Mouse (Mus musculus): Measurements from ENCODE around the gene Shc2. TPM values are rescaled to one million over a fixed set of nuclear protein-coding genes. Genes with fewer than 3 reads are reported as not detected.
A peak's percentile ranks its signal among the peaks of the same experiment; 100 is the strongest.

The Shc2 gene
- polyA plus RNA-seq, 1 experiment from 2014 or later, result 16.7 TPM

GRCm38 (mm10) chr10:79668771-79669575 lies 31.3 kb upstream of the Shc2 start, which contains the start of gene Tpgs1:
Gene Tpgs1, plus strand, starts transcription at chr10:79669369.
- WGBS, result under 1% methylated on average over 45 of the region's 45 CpGs
- Histone ChIP-seq H3K9me3 (ENCODE audit: control insufficient read depth, low read length) (no peaks in the 10 kb centered on the region), H3K27me3 (ENCODE audit: control insufficient read depth, insufficient read depth, low read length) (no peaks in the 10 kb centered on the region)

GRCm38 (mm10) chr10:79668076-79668475 lies 30.4 kb upstream of the Shc2 start:
- peaks cover 17% of the 10 kb centered on the region for H3K4me1 ChIP-seq (ENCODE audit: control insufficient read depth, insufficient read depth, low read length)
- H3K9me3 ChIP-seq (ENCODE audit: control insufficient read depth, low read length), result no peaks in the 10 kb centered on the region
- 86% methylated on average over 5 of the region's 5 CpGs for WGBS
- no peaks in the 10 kb centered on the region for H3K36me3 ChIP-seq (ENCODE audit: control insufficient read depth, insufficient read depth, low read length)
- 0 out of 2 replicates have a peak overlapping the region, but pooled peaks have one; percentile 5 for H3K9ac ChIP-seq (replicated peaks; ENCODE audit: low read depth, low read length)
- peak overlapping the region; percentile 97 for H3K27ac ChIP-seq (ENCODE audit: low read depth, low read length)
- no peaks in the 10 kb centered on the region for H3K27me3 ChIP-seq (ENCODE audit: control insufficient read depth, insufficient read depth, low read length)
- H3K4me2 ChIP-seq (ENCODE audit: low read depth, low read length), result peak overlapping the region; percentile 53
- no peak for ATAC-seq (ENCODE audit: low read depth)
- no peak overlapping the region; the same call in 1 of the 2 replicates for H3K4me3 ChIP-seq (ENCODE audit: low read depth, low read length)

More at GRCm38 (mm10) chr10:79668771-79669575, 31.3 kb upstream of the Shc2 start, which contains the start of gene Tpgs1:
- peak; percentile 81 for ATAC-seq (ENCODE audit: low read depth)
- H3K36me3 ChIP-seq (ENCODE audit: control insufficient read depth, insufficient read depth, low read length), result no peaks in the 10 kb centered on the region
- peak within 1 kb of the TSS; percentile 91 for H3K4me3 ChIP-seq (ENCODE audit: low read depth, low read length)
- H3K4me1 ChIP-seq (ENCODE audit: control insufficient read depth, insufficient read depth, low read length), result peaks cover 17% of the 10 kb centered on the region
- H3K9ac ChIP-seq (replicated peaks; ENCODE audit: low read depth, low read length), result peak within 1 kb of the TSS; percentile 83
- peak within 1 kb of the TSS; percentile 97 for H3K27ac ChIP-seq (ENCODE audit: low read depth, low read length)
- H3K4me2 ChIP-seq (ENCODE audit: low read depth, low read length), result peak within 1 kb of the TSS; percentile 53

DNA sequence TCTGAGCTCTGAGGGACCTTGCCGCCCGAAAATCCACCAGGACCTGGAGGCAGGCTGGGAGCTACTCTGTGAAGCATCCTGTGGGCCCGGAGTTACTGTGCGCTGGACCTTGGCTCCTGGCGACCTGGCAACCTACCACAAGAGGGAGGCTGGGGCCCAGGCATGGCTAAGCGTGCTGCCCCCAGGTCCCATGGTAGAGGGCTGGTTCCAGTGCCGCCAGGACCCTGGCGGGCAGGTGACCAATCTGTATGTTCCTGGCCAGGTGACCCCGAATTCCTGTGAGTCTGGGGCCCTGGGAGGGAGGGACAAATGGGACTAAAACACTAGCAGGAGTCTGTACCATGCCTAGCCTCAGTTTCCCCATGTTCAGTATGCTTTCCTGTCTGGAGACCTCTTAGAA lies 28.8 kb upstream of the Shc2 start:
- Histone ChIP-seq H3K27me3 (ENCODE audit: control insufficient read depth, insufficient read depth, low read length) (no peaks in the 10 kb centered on the region), H3K4me2 (ENCODE audit: low read depth, low read length) (no peak overlapping the region), H3K36me3 (ENCODE audit: control insufficient read depth, insufficient read depth, low read length) (no peaks in the 10 kb centered on the region), H3K4me3 (ENCODE audit: low read depth, low read length) (no peak overlapping the region), H3K4me1 (ENCODE audit: control insufficient read depth, insufficient read depth, low read length) (peaks cover 17% of the 10 kb centered on the region), H3K9ac (replicated peaks; ENCODE audit: low read depth, low read length) (no peak overlapping the region), H3K9me3 (ENCODE audit: control insufficient read depth, low read length) (no peaks in the 10 kb centered on the region), H3K27ac (ENCODE audit: low read depth, low read length) (no peak overlapping the region)
- WGBS, result 73% methylated on average over 9 of the region's 9 CpGs
- no peak for ATAC-seq (ENCODE audit: low read depth)

- no peak overlapping the region for H3K4me2 ChIP-seq (ENCODE audit: low read depth, low read length)
- no peaks in the 10 kb centered on the region for H3K36me3 ChIP-seq (ENCODE audit: control insufficient read depth, insufficient read depth, low read length)
- no peaks in the 10 kb centered on the region for H3K9me3 ChIP-seq (ENCODE audit: control insufficient read depth, low read length)
- peaks cover 8% of the 10 kb centered on the region for H3K4me1 ChIP-seq (ENCODE audit: control insufficient read depth, insufficient read depth, low read length)
- H3K27me3 ChIP-seq (ENCODE audit: control insufficient read depth, insufficient read depth, low read length), result no peaks in the 10 kb centered on the region
- no peak overlapping the region for H3K27ac ChIP-seq (ENCODE audit: low read depth, low read length)
- H3K9ac ChIP-seq (replicated peaks; ENCODE audit: low read depth, low read length), result no peak overlapping the region
- 87% methylated on average over 8 of the region's 8 CpGs for WGBS
- no peak for ATAC-seq (ENCODE audit: low read depth)
- H3K4me3 ChIP-seq (ENCODE audit: low read depth, low read length), result no peak overlapping the region
These were observed 27.3 kb upstream of the Shc2 start for GRCm38 (mm10) chr10:79665051-79665450.

DNA sequence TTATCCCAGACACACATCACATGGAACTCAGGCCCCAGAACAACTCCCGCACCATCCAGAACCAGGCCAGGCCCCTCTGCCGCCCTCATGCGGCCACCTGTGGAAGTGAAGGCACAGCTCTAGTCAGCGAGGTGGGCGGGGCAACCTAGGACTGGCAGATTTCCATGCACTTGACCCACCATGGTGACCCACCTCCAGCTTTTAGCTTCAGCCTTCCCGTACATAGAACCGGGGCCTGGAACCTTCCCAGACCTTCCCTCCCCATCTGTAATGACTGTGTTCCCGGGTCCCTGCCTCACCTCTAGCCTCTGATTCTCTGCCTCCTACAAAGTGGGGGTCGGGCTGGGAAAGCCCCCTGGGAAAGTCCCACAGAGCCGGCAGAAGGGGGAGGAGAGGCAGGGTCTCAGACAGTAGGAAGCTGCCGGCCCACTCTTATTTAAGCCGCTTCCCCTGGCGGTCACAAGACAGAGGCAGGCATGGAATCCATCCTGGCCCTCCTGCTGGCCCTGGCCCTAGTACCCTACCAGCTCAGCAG lies 26.5 kb upstream of the Shc2 start, which contains the start of gene Madcam1:
Gene Madcam1 (plus strand): TSS at position 429 of the 535 bp plus-strand sequence.
- ATAC-seq (ENCODE audit: low read depth), result no peak
- WGBS, result 11% methylated on average over 13 of the region's 13 CpGs
- Histone ChIP-seq H3K9me3 (ENCODE audit: control insufficient read depth, low read length) (no peaks in the 10 kb centered on the region), H3K4me2 (ENCODE audit: low read depth, low read length) (no peak within 1 kb of the TSS), H3K36me3 (ENCODE audit: control insufficient read depth, insufficient read depth, low read length) (no peaks in the 10 kb centered on the region), H3K4me3 (ENCODE audit: low read depth, low read length) (no peak within 1 kb of the TSS), H3K9ac (replicated peaks; ENCODE audit: low read depth, low read length) (no peak within 1 kb of the TSS), H3K27ac (ENCODE audit: low read depth, low read length) (no peak within 1 kb of the TSS), H3K27me3 (ENCODE audit: control insufficient read depth, insufficient read depth, low read length) (no peaks in the 10 kb centered on the region), H3K4me1 (ENCODE audit: control insufficient read depth, insufficient read depth, low read length) (peaks cover 8% of the 10 kb centered on the region)

DNA sequence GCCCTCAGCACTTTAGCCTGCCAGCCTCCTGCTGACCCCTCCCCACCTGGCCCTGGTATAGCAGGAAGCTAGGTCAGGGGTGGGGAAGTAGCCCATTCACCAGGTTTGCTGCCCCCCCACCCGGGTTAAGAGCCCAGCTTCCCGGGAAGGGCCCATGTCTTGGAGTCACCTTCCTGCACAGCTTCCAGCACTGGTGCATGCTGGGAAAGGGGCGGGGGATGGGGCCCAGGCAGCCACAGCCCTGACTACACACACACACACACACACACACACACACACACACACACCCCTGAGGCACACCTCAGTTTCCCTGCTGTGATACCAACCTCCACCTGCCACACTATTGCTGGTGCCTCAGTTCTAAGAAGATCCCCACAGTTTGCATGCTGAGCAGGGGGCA lies 24.1 kb upstream of the Shc2 start:
- Histone ChIP-seq H3K9ac (replicated peaks; ENCODE audit: low read depth, low read length) (no peak overlapping the region), H3K36me3 (ENCODE audit: control insufficient read depth, insufficient read depth, low read length) (no peaks in the 10 kb centered on the region), H3K9me3 (ENCODE audit: control insufficient read depth, low read length) (no peaks in the 10 kb centered on the region), H3K4me2 (ENCODE audit: low read depth, low read length) (no peak overlapping the region), H3K27ac (ENCODE audit: low read depth, low read length) (no peak overlapping the region), H3K27me3 (ENCODE audit: control insufficient read depth, insufficient read depth, low read length) (no peaks in the 10 kb centered on the region), H3K4me3 (ENCODE audit: low read depth, low read length) (no peak overlapping the region), H3K4me1 (ENCODE audit: control insufficient read depth, insufficient read depth, low read length) (no peaks in the 10 kb centered on the region)
- ATAC-seq (ENCODE audit: low read depth), result no peak
- WGBS, result 52% methylated on average over 3 of the region's 3 CpGs

GRCm38 (mm10) chr10:79660298-79660697 lies 22.6 kb upstream of the Shc2 start:
- H3K36me3 ChIP-seq (ENCODE audit: control insufficient read depth, insufficient read depth, low read length), result no peaks in the 10 kb centered on the region
- ATAC-seq (ENCODE audit: low read depth), result no peak
- H3K9me3 ChIP-seq (ENCODE audit: control insufficient read depth, low read length), result no peaks in the 10 kb centered on the region
- no peaks in the 10 kb centered on the region for H3K4me1 ChIP-seq (ENCODE audit: control insufficient read depth, insufficient read depth, low read length)
- H3K27ac ChIP-seq (ENCODE audit: low read depth, low read length), result no peak overlapping the region
- no peak overlapping the region for H3K4me2 ChIP-seq (ENCODE audit: low read depth, low read length)
- WGBS, result 80% methylated on average over 2 of the region's 2 CpGs
- no peak overlapping the region for H3K4me3 ChIP-seq (ENCODE audit: low read depth, low read length)
- H3K27me3 ChIP-seq (ENCODE audit: control insufficient read depth, insufficient read depth, low read length), result no peaks in the 10 kb centered on the region
- no peak overlapping the region for H3K9ac ChIP-seq (replicated peaks; ENCODE audit: low read depth, low read length)

DNA sequence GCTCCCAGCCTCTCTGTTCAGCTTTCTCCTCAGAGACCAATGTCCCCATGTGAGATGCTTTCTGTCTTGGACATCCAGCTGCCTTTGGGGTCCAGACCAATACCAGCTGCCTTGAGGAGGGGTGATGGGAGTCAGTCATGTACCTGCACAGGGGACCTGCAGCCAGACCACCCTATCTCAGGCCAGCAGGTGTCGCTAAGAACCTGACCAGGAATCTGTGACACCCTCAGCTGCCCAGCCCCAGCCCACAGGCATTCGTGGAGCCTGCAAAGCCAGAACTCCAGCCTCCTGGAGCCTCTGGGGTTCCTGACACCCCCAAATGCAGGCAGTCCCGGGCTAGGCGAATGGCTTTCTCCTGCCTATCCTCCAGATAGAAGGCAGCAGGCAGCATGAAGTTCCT lies 21.1 kb upstream of the Shc2 start:
- H3K9ac ChIP-seq (replicated peaks; ENCODE audit: low read depth, low read length), result no peak overlapping the region
- WGBS, result 16% methylated on average over 4 of the region's 4 CpGs
- no peak overlapping the region for H3K4me3 ChIP-seq (ENCODE audit: low read depth, low read length)

DNA sequence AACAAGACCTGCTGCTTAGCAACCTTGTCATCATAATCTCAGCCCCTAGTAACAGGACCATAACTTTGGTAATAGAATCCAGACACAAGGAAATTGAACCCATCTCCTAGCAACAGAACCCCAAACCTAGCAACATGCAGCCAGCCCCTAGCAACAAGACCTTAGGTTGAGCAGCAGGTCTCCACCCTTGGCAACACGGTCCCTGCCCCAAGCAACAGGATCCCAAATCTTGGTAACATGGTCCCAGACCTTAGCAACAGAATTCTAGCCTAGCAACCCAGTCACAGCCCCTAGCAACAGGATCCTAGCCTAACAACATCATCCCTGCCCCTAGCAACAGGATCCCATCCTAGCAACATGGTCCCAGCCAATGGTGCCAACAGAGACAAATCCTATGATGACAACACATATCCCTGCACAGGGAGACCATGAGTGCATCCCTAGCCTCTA lies 17.3 kb upstream of the Shc2 start:
- Histone ChIP-seq H3K4me2 (ENCODE audit: low read depth, low read length) (no peak overlapping the region), H3K9ac (replicated peaks; ENCODE audit: low read depth, low read length) (no peak overlapping the region), H3K4me1 (ENCODE audit: control insufficient read depth, insufficient read depth, low read length) (no peaks in the 10 kb centered on the region), H3K4me3 (ENCODE audit: low read depth, low read length) (no peak overlapping the region), H3K9me3 (ENCODE audit: control insufficient read depth, low read length) (no peaks in the 10 kb centered on the region), H3K27ac (ENCODE audit: low read depth, low read length) (no peak overlapping the region), H3K36me3 (ENCODE audit: control insufficient read depth, insufficient read depth, low read length) (no peaks in the 10 kb centered on the region), H3K27me3 (ENCODE audit: control insufficient read depth, insufficient read depth, low read length) (no peaks in the 10 kb centered on the region)
- ATAC-seq (ENCODE audit: low read depth), result peak; percentile 77
- 33% methylated on average over 1 of the region's 1 CpGs for WGBS

More for the DNA sequence above, 21.1 kb upstream of the Shc2 start:
- no peak overlapping the region for H3K4me2 ChIP-seq (ENCODE audit: low read depth, low read length)
- ATAC-seq (ENCODE audit: low read depth), result no peak
- no peak overlapping the region for H3K27ac ChIP-seq (ENCODE audit: low read depth, low read length)
- H3K9me3 ChIP-seq (ENCODE audit: control insufficient read depth, low read length), result no peaks in the 10 kb centered on the region
- H3K36me3 ChIP-seq (ENCODE audit: control insufficient read depth, insufficient read depth, low read length), result no peaks in the 10 kb centered on the region
- H3K27me3 ChIP-seq (ENCODE audit: control insufficient read depth, insufficient read depth, low read length), result no peaks in the 10 kb centered on the region
- no peaks in the 10 kb centered on the region for H3K4me1 ChIP-seq (ENCODE audit: control insufficient read depth, insufficient read depth, low read length)
